Mouse (Mus musculus) midbrain, embryonic 14.5 days (tissue): ENCODE data around the gene Ubr2. TPM values are rescaled to one million over a fixed set of nuclear protein-coding genes. Genes with fewer than 3 reads are reported as not detected.

Experiments used
- ATAC-seq: fragments of 200-750 bp; cut with Nextera tagmentation; 2 replicates; pipeline ENCODE4 v1.8.0; 2017; ENCODE audit warnings: moderate number of reproducible peaks, moderate library complexity; ENCODE audit not compliant: low FRiP score, low TSS enrichment
- DNase-seq: peaks from one replicate; pipeline ENCODE4 v3.0.0-alpha.2; 2015
- H3K27ac ChIP-seq: fragments of 300-500 bp; sonication (generic); replicated peaks from 2 replicates; pipeline ENCODE4 v1.5.1; 2014; ENCODE audit warnings: mild to moderate bottlenecking, low read depth, low read length, moderate library complexity
- H3K27me3 ChIP-seq: fragments of 300-500 bp; sonication (generic); 2 replicates; pipeline ENCODE4 v1.6.1; 2014; ENCODE audit warnings: low read length, control low read depth, mixed read lengths; ENCODE audit not compliant: control insufficient read depth, insufficient read depth
- H3K36me3 ChIP-seq: fragments of 300-500 bp; sonication (generic); 2 replicates; pipeline ENCODE4 v1.6.1; 2014; ENCODE audit warnings: low read length, control low read depth; ENCODE audit not compliant: control insufficient read depth, insufficient read depth
- H3K4me1 ChIP-seq: fragments of 300-500 bp; sonication (generic); 2 replicates; pipeline ENCODE4 v1.6.1; 2014; ENCODE audit warnings: mild to moderate bottlenecking, antibody characterized with exemption, low read length, control low read depth; ENCODE audit not compliant: control insufficient read depth, insufficient read depth
- H3K4me2 ChIP-seq: fragments of 300-500 bp; sonication (generic); 2 replicates; pipeline ENCODE4 v1.6.1; 2014; ENCODE audit warnings: mild to moderate bottlenecking, low read length, moderate library complexity
- H3K4me3 ChIP-seq: fragments of 300-500 bp; sonication (generic); replicated peaks from 2 replicates; pipeline ENCODE4 v1.5.1; 2014; ENCODE audit warnings: low read depth, low read length
- H3K9ac ChIP-seq: fragments of 300-500 bp; sonication (generic); replicated peaks from 2 replicates; pipeline ENCODE4 v1.6.1; 2014; ENCODE audit warnings: mild to moderate bottlenecking, low read length, moderate library complexity
- H3K9me3 ChIP-seq: fragments of 300-500 bp; sonication (generic); 2 replicates; pipeline ENCODE4 v1.6.1; 2016; ENCODE audit warnings: low read length, control low read depth, mixed read lengths; ENCODE audit not compliant: control insufficient read depth
- WGBS: fragments of 180-500 bp; shearing (Covaris S2); extraction: QIAGEN DNeasy Blood & Tissue Kit; methylation state at CpG from one replicate; pipeline ENCODE4 v1.1.7; 2014; 5-methylcytosine and 5-hydroxymethylcytosine counted together
- polyA plus RNA-seq: library from polyadenylated mRNA; unstranded; fragments of >200 nt; fragmentation: Nextera tagmentation; extraction: Ambion mirVana; gene quantifications from 2 replicates; pipeline ENCODE4 v1.2.1, GENCODE M21; 2014

Ubr2 gene
- polyA plus RNA-seq, 1 experiment from 2014 or later: 24.1 TPM

GRCm38 (mm10) chr17:47009546-47009897 lies 834 bp downstream of the Ubr2 start:
- Histone ChIP-seq H3K36me3 (peaks cover 10% of the 10 kb centered on the region; the same call in 1 of the 2 replicates), H3K27ac (peak overlapping the region; percentile 88), H3K4me3 (peak overlapping the region; percentile 91), H3K4me2 (peak overlapping the region; percentile 83), H3K4me1 (peaks cover 15% of the 10 kb centered on the region), H3K9me3 (no peaks in the 10 kb centered on the region), H3K27me3 (no peaks in the 10 kb centered on the region), H3K9ac (peak overlapping the region; percentile 92)
- ATAC-seq: no peak; the same call in 1 of the 2 replicates
- DNase-seq: no peak
- WGBS: under 1% methylated on average over 13 of the region's 13 CpGs

- peak; percentile 6 for DNase-seq
- WGBS: 11% methylated on average over 6 of the region's 6 CpGs
- Histone ChIP-seq H3K4me1 (peaks cover 15% of the 10 kb centered on the region), H3K4me2 (peak overlapping the region; percentile 83), H3K9me3 (no peaks in the 10 kb centered on the region), H3K36me3 (peaks cover 10% of the 10 kb centered on the region; the same call in 1 of the 2 replicates), H3K27ac (no peak overlapping the region), H3K9ac (peak overlapping the region; percentile 92), H3K27me3 (no peaks in the 10 kb centered on the region), H3K4me3 (peak overlapping the region; percentile 91)
- no peak for ATAC-seq
Measured at GRCm38 (mm10) chr17:47009016-47009415, 1.3 kb downstream of the Ubr2 start.

GRCm38 (mm10) chr17:47008506-47008905 lies 1.9 kb downstream of the Ubr2 start:
- DNase-seq (no peak), ATAC-seq (no peak)
- H3K4me3 ChIP-seq: peak overlapping the region; percentile 91
- H3K27ac ChIP-seq: no peak overlapping the region
- H3K9ac ChIP-seq: peak overlapping the region; percentile 92; the same call in 1 of the 2 replicates
- no peaks in the 10 kb centered on the region for H3K9me3 ChIP-seq
- peaks cover 10% of the 10 kb centered on the region; the same call in 1 of the 2 replicates for H3K36me3 ChIP-seq
- H3K4me2 ChIP-seq: peak overlapping the region; percentile 83
- H3K27me3 ChIP-seq: no peaks in the 10 kb centered on the region
- WGBS: 53% methylated on average over 8 of the region's 8 CpGs
- H3K4me1 ChIP-seq: peaks cover 15% of the 10 kb centered on the region

- DNase-seq (no peak), ATAC-seq (no peak)
- no peaks in the 10 kb centered on the region for H3K27me3 ChIP-seq
- 88% methylated on average over 9 of the region's 9 CpGs for WGBS
- no peak overlapping the region for H3K4me2 ChIP-seq
- H3K4me3 ChIP-seq: no peak overlapping the region
- H3K9ac ChIP-seq: no peak overlapping the region
- no peak overlapping the region for H3K27ac ChIP-seq
- peaks cover 10% of the 10 kb centered on the region; the same call in 1 of the 2 replicates for H3K36me3 ChIP-seq
- peaks cover 15% of the 10 kb centered on the region for H3K4me1 ChIP-seq
- no peaks in the 10 kb centered on the region for H3K9me3 ChIP-seq
Measured at GRCm38 (mm10) chr17:47006741-47007140, 3.6 kb downstream of the Ubr2 start.

- peak; percentile 13 for DNase-seq
- Histone ChIP-seq H3K4me2 (no peak overlapping the region), H3K9me3 (no peaks in the 10 kb centered on the region), H3K27me3 (no peaks in the 10 kb centered on the region), H3K36me3 (peaks cover 10% of the 10 kb centered on the region; the same call in 1 of the 2 replicates), H3K4me1 (peaks cover 15% of the 10 kb centered on the region), H3K9ac (no peak overlapping the region), H3K4me3 (no peak overlapping the region), H3K27ac (no peak overlapping the region)
- WGBS: 76% methylated on average over 7 of the region's 7 CpGs
- ATAC-seq: no peak
Measured at GRCm38 (mm10) chr17:47005741-47006405, 4.5 kb downstream of the Ubr2 start.

- Histone ChIP-seq H3K9me3 (no peaks in the 10 kb centered on the region), H3K27me3 (no peaks in the 10 kb centered on the region), H3K4me2 (no peak overlapping the region), H3K4me1 (peaks cover 4% of the 10 kb centered on the region; the same call in 1 of the 2 replicates), H3K4me3 (no peak overlapping the region), H3K9ac (no peak overlapping the region), H3K36me3 (peaks cover 33% of the 10 kb centered on the region), H3K27ac (no peak overlapping the region)
- DNase-seq (no peak), ATAC-seq (no peak)
- WGBS: 85% methylated on average over 8 of the region's 8 CpGs
Measured at GRCm38 (mm10) chr17:47003305-47003704, 7.1 kb downstream of the Ubr2 start.

GRCm38 (mm10) chr17:47002401-47002800 lies 8.0 kb downstream of the Ubr2 start:
- WGBS: 99% methylated on average over 5 of the region's 5 CpGs
- Histone ChIP-seq H3K27me3 (no peaks in the 10 kb centered on the region), H3K9me3 (no peaks in the 10 kb centered on the region), H3K27ac (no peak overlapping the region), H3K36me3 (peaks cover 42% of the 10 kb centered on the region), H3K4me1 (no peaks in the 10 kb centered on the region), H3K9ac (no peak overlapping the region), H3K4me2 (no peak overlapping the region), H3K4me3 (no peak overlapping the region)
- ATAC-seq (no peak), DNase-seq (no peak)

GRCm38 (mm10) chr17:46998840-46999239 lies 11.5 kb downstream of the Ubr2 start:
- H3K9ac ChIP-seq: no peak overlapping the region
- H3K9me3 ChIP-seq: no peaks in the 10 kb centered on the region
- no peak overlapping the region for H3K4me2 ChIP-seq
- no peaks in the 10 kb centered on the region for H3K27me3 ChIP-seq
- ATAC-seq: no peak
- DNase-seq: no peak
- no peak overlapping the region for H3K4me3 ChIP-seq
- no peaks in the 10 kb centered on the region for H3K4me1 ChIP-seq
- H3K36me3 ChIP-seq: peaks cover 43% of the 10 kb centered on the region
- WGBS: 97% methylated on average over 4 of the region's 4 CpGs
- no peak overlapping the region for H3K27ac ChIP-seq

- Histone ChIP-seq H3K4me1 (no peaks in the 10 kb centered on the region), H3K4me3 (no peak overlapping the region), H3K36me3 (peaks cover 61% of the 10 kb centered on the region), H3K4me2 (no peak overlapping the region), H3K9me3 (no peaks in the 10 kb centered on the region), H3K27ac (no peak overlapping the region), H3K27me3 (no peaks in the 10 kb centered on the region), H3K9ac (no peak overlapping the region)
- DNase-seq (no peak), ATAC-seq (no peak)
- WGBS: 90% methylated on average over 7 of the region's 7 CpGs
Measured at GRCm38 (mm10) chr17:46996484-46996883, 13.9 kb downstream of the Ubr2 start.
